In the genomic region with DNA sequence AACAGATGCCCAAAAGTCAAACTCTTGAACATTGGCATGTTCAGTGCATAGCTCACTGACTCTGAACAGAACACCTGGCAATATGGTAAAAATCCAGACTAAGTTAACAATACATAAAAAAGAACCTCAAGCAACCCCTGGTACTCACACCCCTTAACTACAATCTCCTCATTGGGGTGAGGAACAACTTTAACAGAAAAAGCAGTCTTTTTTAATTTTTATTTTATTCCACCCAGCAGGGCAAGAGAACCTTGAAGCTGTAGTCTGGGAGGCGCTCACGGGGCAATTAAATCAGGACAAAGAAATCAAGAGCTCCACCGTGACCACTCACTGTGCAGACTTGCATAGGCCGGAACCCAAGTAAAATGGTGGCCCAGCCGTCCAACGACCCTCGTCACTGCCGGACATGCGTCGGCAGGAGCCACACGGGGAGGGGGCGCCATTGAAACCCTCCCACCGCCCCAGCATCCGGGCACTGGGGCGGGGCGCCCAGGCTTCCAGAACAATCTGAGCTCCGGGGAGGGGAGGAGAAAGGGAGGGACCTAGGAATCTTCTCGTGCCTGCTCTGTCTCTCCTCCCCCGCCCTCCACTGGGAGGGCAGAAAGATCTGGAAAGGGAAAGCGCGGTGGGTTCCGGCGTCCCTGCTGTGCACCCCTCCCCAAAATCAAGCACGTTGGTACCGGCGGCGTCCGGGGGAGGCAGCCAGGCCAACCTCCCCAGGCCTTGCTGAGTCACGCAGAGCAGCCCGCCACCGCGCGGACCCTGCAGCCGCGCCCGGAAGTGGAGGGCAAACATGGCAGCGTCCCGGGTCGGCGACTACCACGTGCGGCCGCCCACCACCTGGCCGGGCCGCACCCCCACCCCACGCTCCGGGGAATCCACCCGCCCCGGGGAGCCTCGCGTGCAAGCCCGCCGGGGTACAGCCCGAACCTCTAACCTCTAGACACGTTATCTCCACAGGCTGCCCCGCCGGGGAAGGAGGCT, we compare ENCODE assay signal across 8 mouse cellular contexts. TPM values are rescaled to one million over a fixed set of nuclear protein-coding genes. Genes with fewer than 3 reads are reported as not detected.
DNase-seq lines count a peak whose midpoint lies in the region; ATAC-seq and TF ChIP-seq lines count a peak whose summit lies in the region.

No protein-coding gene starts in this region.

- H3K4me1 ChIP-seq in embryonic facial prominence, embryonic 11.5 days (ENCODE audit: control insufficient read depth, insufficient read depth, low read length), result no peaks in the 10 kb centered on the region; the same call in none of the 2 replicates
- peaks cover 28% of the 10 kb centered on the region for H3K4me1 ChIP-seq in limb, embryonic 12.5 days (replicated peaks)
- H3K4me1 ChIP-seq in midbrain, embryonic 12.5 days, result peaks cover 34% of the 10 kb centered on the region
- H3K4me1 ChIP-seq in spleen, adult 2 months (ENCODE audit: control insufficient read depth, insufficient read depth, insufficient read length), result peaks cover 8% of the 10 kb centered on the region; the same call in 1 of the 2 replicates

- H3K9me3 ChIP-seq in embryonic facial prominence, embryonic 11.5 days (replicated peaks; ENCODE audit: control insufficient read depth, low read length), result no peaks in the 10 kb centered on the region
- H3K9me3 ChIP-seq in limb, embryonic 12.5 days, result no peaks in the 10 kb centered on the region
- H3K9me3 ChIP-seq in midbrain, embryonic 12.5 days, result no peaks in the 10 kb centered on the region

- TF ChIP-seq POLR2A in spleen, adult 2 months (IDR thresholded peaks at IDR 0.05; ENCODE audit: low read depth, low read length), result no peak

- H3K36me3 ChIP-seq in embryonic facial prominence, embryonic 11.5 days (replicated peaks; ENCODE audit: control insufficient read depth, insufficient read depth, low read depth, low read length), result peaks cover 24% of the 10 kb centered on the region
- H3K36me3 ChIP-seq in limb, embryonic 12.5 days, result peaks cover 46% of the 10 kb centered on the region
- peaks cover 44% of the 10 kb centered on the region for H3K36me3 ChIP-seq in midbrain, embryonic 12.5 days
- peaks cover 35% of the 10 kb centered on the region for H3K36me3 ChIP-seq in spleen, adult 2 months (ENCODE audit: control insufficient read depth, insufficient read depth, low read length)

- peak; percentile 71 for DNase-seq in urinary bladder, postnatal 14 days (ENCODE audit: low spot score)
- no peak for DNase-seq in urinary bladder, adult 2 months (ENCODE audit: low spot score)
- peak; percentile 91 for DNase-seq in embryonic facial prominence, embryonic 11.5 days (ENCODE audit: low spot score)
- peak; percentile 89 to 90 for DNase-seq in heart, adult 18-20 months
- DNase-seq in kidney, adult 11 months, result peak; percentile 77
- DNase-seq in spleen, adult 2 months (ENCODE audit: low read depth in 1 of 2, low spot score in 2 of 2), result peak in 1 of 2 experiments; percentile 63

- peak overlapping the region; percentile 100 for H3K4me3 ChIP-seq in embryonic facial prominence, embryonic 11.5 days (ENCODE audit: low read depth, low read length)
- peak overlapping the region; percentile 95 for H3K4me3 ChIP-seq in limb, embryonic 12.5 days (replicated peaks)
- H3K4me3 ChIP-seq in midbrain, embryonic 12.5 days, result peak overlapping the region; percentile 99
- peak overlapping the region; percentile 94 for H3K4me3 ChIP-seq in spleen, adult 2 months (ENCODE audit: extremely low read depth, insufficient read depth, insufficient read length)

- H3K4me2 ChIP-seq in embryonic facial prominence, embryonic 11.5 days (ENCODE audit: low read depth, low read length), result peak overlapping the region; percentile 83
- H3K4me2 ChIP-seq in limb, embryonic 12.5 days, result peak overlapping the region; percentile 64
- peak overlapping the region; percentile 78 for H3K4me2 ChIP-seq in midbrain, embryonic 12.5 days (replicated peaks)

- TF ChIP-seq CTCF in spleen, adult 2 months (IDR thresholded peaks at IDR 0.05; ENCODE audit: extremely low read depth, insufficient read depth, insufficient read length, insufficient replicate concordance), result no peak

- no peaks in the 10 kb centered on the region for H3K27me3 ChIP-seq in embryonic facial prominence, embryonic 11.5 days (ENCODE audit: control insufficient read depth, insufficient read depth, low read length)
- H3K27me3 ChIP-seq in limb, embryonic 12.5 days, result no peaks in the 10 kb centered on the region
- H3K27me3 ChIP-seq in midbrain, embryonic 12.5 days, result no peaks in the 10 kb centered on the region
- no peaks in the 10 kb centered on the region for H3K27me3 ChIP-seq in spleen, adult 2 months (ENCODE audit: control insufficient read depth, insufficient read depth, low read length)

- peak; percentile 41 for ATAC-seq in embryonic facial prominence, embryonic 11.5 days (replicated peaks; ENCODE audit: insufficient number of reproducible peaks, low FRiP score, low TSS enrichment, low read depth)
- ATAC-seq in limb, embryonic 12.5 days (ENCODE audit: insufficient number of reproducible peaks, insufficient read depth, low FRiP score, low TSS enrichment, low read depth), result peak; percentile 68
- peak; percentile 61 for ATAC-seq in midbrain, embryonic 12.5 days (ENCODE audit: low FRiP score, low read depth)

- WGBS in embryonic facial prominence, embryonic 11.5 days, result under 1% methylated on average over 55 of the region's 57 CpGs
- WGBS in limb, embryonic 12.5 days, result under 1% methylated on average over 57 of the region's 57 CpGs
- WGBS in midbrain, embryonic 12.5 days, result under 1% methylated on average over 57 of the region's 57 CpGs
- under 1% methylated on average over 57 of the region's 57 CpGs for WGBS in spleen, adult 2 months

- peak overlapping the region; percentile 94 for H3K27ac ChIP-seq in embryonic facial prominence, embryonic 11.5 days (replicated peaks; ENCODE audit: low read depth, low read length)
- peak overlapping the region; percentile 97 for H3K27ac ChIP-seq in limb, embryonic 12.5 days
- H3K27ac ChIP-seq in midbrain, embryonic 12.5 days (replicated peaks), result peak overlapping the region; percentile 95
- H3K27ac ChIP-seq in spleen, adult 2 months (ENCODE audit: insufficient read depth, low read length), result peak overlapping the region; percentile 98

- H3K9ac ChIP-seq in embryonic facial prominence, embryonic 11.5 days (replicated peaks; ENCODE audit: low read length), result peak overlapping the region; percentile 98
- peak overlapping the region; percentile 99 for H3K9ac ChIP-seq in limb, embryonic 12.5 days (replicated peaks)
- peak overlapping the region; percentile 99 for H3K9ac ChIP-seq in midbrain, embryonic 12.5 days (replicated peaks)

RNA-seq across cellular contexts. Expression of a gene that starts 0.7 kb away (rescaled TPM):
- 635 and 857 TPM in 2 replicates for polyA plus RNA-seq in urinary bladder, adult 2 months (2012; rRNA removed)
- polyA plus RNA-seq in embryonic facial prominence, embryonic 11.5 days (2014; fragmentation: Nextera tagmentation; extraction: Ambion mirVana), result 1,660 and 1,740 TPM in 2 replicates
- 1,000 to 10,000 TPM; 1,354 to 1,581 TPM for total RNA-seq in heart, adult 18-20 months (2021)
- polyA plus RNA-seq in limb, embryonic 12.5 days (2016; fragmentation: Nextera tagmentation; extraction: Ambion mirVana), result 1,474 and 1,563 TPM in 2 replicates
- polyA plus RNA-seq in midbrain, embryonic 12.5 days (2016; fragmentation: Nextera tagmentation; extraction: Ambion mirVana), result 1,424 and 1,459 TPM in 2 replicates
- 194 and 202 TPM in 2 replicates for polyA plus RNA-seq in spleen, adult 2 months (2012; rRNA removed)

RNA-seq across cellular contexts. Expression of a gene that starts 8.7 kb away (rescaled TPM):
- polyA plus RNA-seq in urinary bladder, adult 2 months (2012; rRNA removed), result 62.3 and 69.4 TPM in 2 replicates
- polyA plus RNA-seq in embryonic facial prominence, embryonic 11.5 days (2014; fragmentation: Nextera tagmentation; extraction: Ambion mirVana), result 85.6 and 92.2 TPM in 2 replicates
- total RNA-seq in heart, adult 18-20 months (2021), result 10 to 100 TPM; 23.4 to 26.0 TPM
- 96.9 and 106 TPM in 2 replicates for polyA plus RNA-seq in limb, embryonic 12.5 days (2016; fragmentation: Nextera tagmentation; extraction: Ambion mirVana)
- 96.6 and 102 TPM in 2 replicates for polyA plus RNA-seq in midbrain, embryonic 12.5 days (2016; fragmentation: Nextera tagmentation; extraction: Ambion mirVana)
- 70.9 and 71.3 TPM in 2 replicates for polyA plus RNA-seq in spleen, adult 2 months (2012; rRNA removed)

RNA-seq across cellular contexts. Expression of a gene that starts 16.9 kb away (rescaled TPM):
- polyA plus RNA-seq in urinary bladder, adult 2 months (2012; rRNA removed), result 5.7 and 6.1 TPM in 2 replicates
- 3.5 and 5.3 TPM in 2 replicates for polyA plus RNA-seq in embryonic facial prominence, embryonic 11.5 days (2014; fragmentation: Nextera tagmentation; extraction: Ambion mirVana)
- total RNA-seq in heart, adult 18-20 months (2021), result 1 to 10 TPM; 1.2 to 3.1 TPM
- polyA plus RNA-seq in limb, embryonic 12.5 days (2016; fragmentation: Nextera tagmentation; extraction: Ambion mirVana), result 6.5 and 6.6 TPM in 2 replicates
- 6.8 and 7.9 TPM in 2 replicates for polyA plus RNA-seq in midbrain, embryonic 12.5 days (2016; fragmentation: Nextera tagmentation; extraction: Ambion mirVana)
- 50.4 and 65.9 TPM in 2 replicates for polyA plus RNA-seq in spleen, adult 2 months (2012; rRNA removed)

RNA-seq across cellular contexts. Expression of a gene that starts 22.9 kb away (rescaled TPM):
- polyA plus RNA-seq in urinary bladder, adult 2 months (2012; rRNA removed), result 0.51 and 0.81 TPM in 2 replicates
- 5.4 and 6.3 TPM in 2 replicates for polyA plus RNA-seq in embryonic facial prominence, embryonic 11.5 days (2014; fragmentation: Nextera tagmentation; extraction: Ambion mirVana)
- total RNA-seq in heart, adult 18-20 months (2021), result under 1 TPM in 1 of 2 experiments, not detected in 1; 0.05 TPM
- 7.7 and 9.7 TPM in 2 replicates for polyA plus RNA-seq in limb, embryonic 12.5 days (2016; fragmentation: Nextera tagmentation; extraction: Ambion mirVana)
- 12.6 and 13.5 TPM in 2 replicates for polyA plus RNA-seq in midbrain, embryonic 12.5 days (2016; fragmentation: Nextera tagmentation; extraction: Ambion mirVana)
- polyA plus RNA-seq in spleen, adult 2 months (2012; rRNA removed), result 2.3 and 2.8 TPM in 2 replicates

RNA-seq across cellular contexts. Expression of a gene that starts 27.0 kb away (rescaled TPM):
- polyA plus RNA-seq in urinary bladder, adult 2 months (2012; rRNA removed), result 210 and 219 TPM in 2 replicates
- polyA plus RNA-seq in embryonic facial prominence, embryonic 11.5 days (2014; fragmentation: Nextera tagmentation; extraction: Ambion mirVana), result 52.5 and 58.9 TPM in 2 replicates
- total RNA-seq in heart, adult 18-20 months (2021), result 10 to 100 TPM; 65.0 to 67.4 TPM
- polyA plus RNA-seq in limb, embryonic 12.5 days (2016; fragmentation: Nextera tagmentation; extraction: Ambion mirVana), result 55.4 and 58.7 TPM in 2 replicates
- 40.1 and 40.2 TPM in 2 replicates for polyA plus RNA-seq in midbrain, embryonic 12.5 days (2016; fragmentation: Nextera tagmentation; extraction: Ambion mirVana)
- polyA plus RNA-seq in spleen, adult 2 months (2012; rRNA removed), result 108 and 122 TPM in 2 replicates
